Mouse (Mus musculus) intestine, embryonic 14.5 days (tissue): ENCODE data around the gene Ireb2. TPM values are rescaled to one million over a fixed set of nuclear protein-coding genes. Genes with fewer than 3 reads are reported as not detected.
"Not testable (repeated sequence)": the region's sequence is repeated elsewhere in the genome, so short reads cannot be mapped to it uniquely, and the experiment has no call there.

Experiments used
- ATAC-seq: fragments of 200-750 bp; cut with Nextera tagmentation; replicated peaks from 2 replicates; pipeline ENCODE4 v1.8.0; 2017; ENCODE audit warnings: low read depth, moderate number of reproducible peaks, moderate TSS enrichment, moderate library complexity; ENCODE audit not compliant: low FRiP score, low TSS enrichment
- DNase-seq: peaks from one replicate; pipeline ENCODE4 v3.0.0-alpha.2; 2018; ENCODE audit warnings: low spot score
- H3K27ac ChIP-seq: fragments of 300-500 bp; sonication (generic); 2 replicates; pipeline ENCODE4 v1.5.1; 2014; ENCODE audit warnings: low read depth, mild to moderate bottlenecking, control low read depth
- H3K27me3 ChIP-seq: fragments of 300-500 bp; sonication (generic); replicated peaks from 2 replicates; pipeline ENCODE4 v1.6.1; 2014; ENCODE audit warnings: low read length, control low read depth; ENCODE audit not compliant: control insufficient read depth, insufficient read depth
- H3K36me3 ChIP-seq: fragments of 300-500 bp; sonication (generic); 2 replicates; pipeline ENCODE4 v1.6.1; 2014; ENCODE audit warnings: low read length, control low read depth; ENCODE audit not compliant: control insufficient read depth, insufficient read depth
- H3K4me1 ChIP-seq: fragments of 300-500 bp; sonication (generic); replicated peaks from 2 replicates; pipeline ENCODE4 v1.6.1; 2014; ENCODE audit warnings: low read length, control low read depth, mixed read lengths; ENCODE audit not compliant: control insufficient read depth, insufficient read depth
- H3K4me2 ChIP-seq: fragments of 300-500 bp; sonication (generic); 2 replicates; pipeline ENCODE4 v1.6.1; 2014; ENCODE audit warnings: low read length
- H3K4me3 ChIP-seq: fragments of 300-500 bp; sonication (generic); 2 replicates; pipeline ENCODE4 v1.5.1; 2014; ENCODE audit warnings: low read depth, low read length, control low read depth, mixed read lengths
- H3K9ac ChIP-seq: fragments of 300-500 bp; sonication (generic); 2 replicates; pipeline ENCODE4 v1.6.1; 2014; ENCODE audit warnings: mild to moderate bottlenecking, low read length
- H3K9me3 ChIP-seq: fragments of 300-500 bp; sonication (generic); 2 replicates; pipeline ENCODE4 v1.6.1; 2016; ENCODE audit warnings: low read length, control low read depth; ENCODE audit not compliant: control insufficient read depth
- WGBS: fragments of 180-500 bp; shearing (Covaris S2); extraction: QIAGEN DNeasy Blood & Tissue Kit; methylation state at CpG from one replicate; pipeline ENCODE4 v1.1.7; 2014; 5-methylcytosine and 5-hydroxymethylcytosine counted together
- polyA plus RNA-seq: library from polyadenylated mRNA; unstranded; fragments of >200 nt; fragmentation: Nextera tagmentation; extraction: Ambion mirVana; gene quantifications from 2 replicates; pipeline ENCODE4 v1.2.1, GENCODE M21; 2014

Ireb2 gene
- polyA plus RNA-seq, 1 experiment from 2014 or later, result 39.4 TPM

- Histone ChIP-seq H3K27me3 (no peaks in the 10 kb centered on the region), H3K4me1 (no peaks in the 10 kb centered on the region), H3K36me3 (no peaks in the 10 kb centered on the region), H3K27ac (no peak overlapping the region), H3K9ac (no peak overlapping the region), H3K4me2 (no peak overlapping the region), H3K4me3 (no peak overlapping the region), H3K9me3 (no peaks in the 10 kb centered on the region)
- WGBS, result 76% methylated on average over 1 of the region's 1 CpGs
- DNase-seq, result no peak
- no peak for ATAC-seq
Observed at GRCm38 (mm10) chr9:54840145-54840544, 23.4 kb upstream of the Ireb2 start.

- ATAC-seq, result no peak
Observed at GRCm38 (mm10) chr9:54842311-54842710, 21.3 kb upstream of the Ireb2 start.

GRCm38 (mm10) chr9:54843887-54844286 is 19.7 kb upstream of the Ireb2 start:
- DNase-seq (no peak), ATAC-seq (no peak)
- no peak overlapping the region for H3K27ac ChIP-seq

More at GRCm38 (mm10) chr9:54842311-54842710, 21.3 kb upstream of the Ireb2 start:
- Histone ChIP-seq H3K9me3 (no peaks in the 10 kb centered on the region), H3K27ac (no peak overlapping the region), H3K9ac (no peak overlapping the region), H3K4me2 (no peak overlapping the region), H3K27me3 (no peaks in the 10 kb centered on the region), H3K36me3 (no peaks in the 10 kb centered on the region), H3K4me3 (no peak overlapping the region), H3K4me1 (no peaks in the 10 kb centered on the region)
- 70% methylated on average over 5 of the region's 5 CpGs for WGBS
- DNase-seq, result no peak

GRCm38 (mm10) chr9:54844556-54845176 is 18.9 kb upstream of the Ireb2 start:
- Histone ChIP-seq H3K4me3 (no peak overlapping the region), H3K27ac (no peak overlapping the region), H3K36me3 (no peaks in the 10 kb centered on the region), H3K9me3 (no peaks in the 10 kb centered on the region), H3K9ac (no peak overlapping the region), H3K4me1 (no peaks in the 10 kb centered on the region), H3K4me2 (no peak overlapping the region), H3K27me3 (no peaks in the 10 kb centered on the region)
- ATAC-seq (no peak), DNase-seq (no peak)
- WGBS, result 67% methylated on average over 3 of the region's 3 CpGs

More at GRCm38 (mm10) chr9:54843887-54844286, 19.7 kb upstream of the Ireb2 start:
- H3K4me1 ChIP-seq, result no peaks in the 10 kb centered on the region
- WGBS, result 62% methylated on average over 6 of the region's 6 CpGs
- no peak overlapping the region for H3K9ac ChIP-seq
- no peak overlapping the region for H3K4me3 ChIP-seq
- no peaks in the 10 kb centered on the region for H3K36me3 ChIP-seq
- no peaks in the 10 kb centered on the region for H3K27me3 ChIP-seq
- H3K4me2 ChIP-seq, result no peak overlapping the region
- H3K9me3 ChIP-seq, result no peaks in the 10 kb centered on the region

- Histone ChIP-seq H3K4me3 (no peak overlapping the region), H3K9me3 (no peaks in the 10 kb centered on the region), H3K4me2 (no peak overlapping the region), H3K4me1 (0 out of 2 replicates have a peak, but pooled peaks cover under 1% of the 10 kb centered on the region), H3K27ac (no peak overlapping the region), H3K36me3 (no peaks in the 10 kb centered on the region), H3K9ac (no peak overlapping the region), H3K27me3 (no peaks in the 10 kb centered on the region)
- DNase-seq (no peak), ATAC-seq (no peak)
Observed at GRCm38 (mm10) chr9:54848203-54848602, 15.4 kb upstream of the Ireb2 start.

- DNase-seq, H3K36me3 ChIP-seq, H3K9me3 ChIP-seq, H3K4me2 ChIP-seq, ATAC-seq, H3K4me3 ChIP-seq, H3K9ac ChIP-seq, H3K4me1 ChIP-seq, H3K27me3 ChIP-seq: not testable (repeated sequence)
- peak overlapping the region; percentile 38; the same call in 1 of the 2 replicates for H3K27ac ChIP-seq
- WGBS, result 60% methylated on average over 6 of the region's 6 CpGs
Observed at GRCm38 (mm10) chr9:54853036-54853435, 10.6 kb upstream of the Ireb2 start.

GRCm38 (mm10) chr9:54853619-54854018 is 10.0 kb upstream of the Ireb2 start:
- H3K9ac ChIP-seq, result no peak overlapping the region
- no peaks in the 10 kb centered on the region for H3K27me3 ChIP-seq
- no peak overlapping the region for H3K4me2 ChIP-seq
- H3K27ac ChIP-seq, result peak overlapping the region; percentile 38; the same call in 1 of the 2 replicates
- H3K9me3 ChIP-seq, result no peaks in the 10 kb centered on the region
- 27% methylated on average over 4 of the region's 4 CpGs for WGBS
- no peaks in the 10 kb centered on the region for H3K36me3 ChIP-seq
- H3K4me1 ChIP-seq, result peaks cover 6% of the 10 kb centered on the region; the same call in 1 of the 2 replicates
- DNase-seq (no peak), ATAC-seq (no peak)
- no peak overlapping the region for H3K4me3 ChIP-seq

GRCm38 (mm10) chr9:54855638-54856037 is 8.0 kb upstream of the Ireb2 start:
- DNase-seq (no peak), ATAC-seq (no peak)
- no peaks in the 10 kb centered on the region for H3K9me3 ChIP-seq
- no peak overlapping the region for H3K4me3 ChIP-seq
- H3K27me3 ChIP-seq, result no peaks in the 10 kb centered on the region
- H3K9ac ChIP-seq, result no peak overlapping the region
- H3K4me2 ChIP-seq, result no peak overlapping the region
- H3K36me3 ChIP-seq, result no peaks in the 10 kb centered on the region
- 61% methylated on average over 6 of the region's 6 CpGs for WGBS
- H3K27ac ChIP-seq, result no peak overlapping the region
- H3K4me1 ChIP-seq, result peaks cover 6% of the 10 kb centered on the region; the same call in 1 of the 2 replicates

GRCm38 (mm10) chr9:54856121-54856520 is 7.5 kb upstream of the Ireb2 start:
- Histone ChIP-seq H3K4me1 (peaks cover 6% of the 10 kb centered on the region; the same call in 1 of the 2 replicates), H3K27ac (no peak overlapping the region), H3K9me3 (no peaks in the 10 kb centered on the region), H3K4me3 (no peak overlapping the region), H3K36me3 (no peaks in the 10 kb centered on the region), H3K27me3 (no peaks in the 10 kb centered on the region), H3K4me2 (no peak overlapping the region), H3K9ac (no peak overlapping the region)
- no peak for DNase-seq
- 75% methylated on average over 6 of the region's 6 CpGs for WGBS
- no peak for ATAC-seq
